Mouse (Mus musculus) ES-Bruce4 (cell line): ENCODE results near the gene Akap8.

Experiments used
- CTCF ChIP-seq: IDR thresholded peaks from one replicate; pipeline ENCODE4 v1.8.1; 2011; ENCODE audit warnings: low read depth, low read length
- POLR2A ChIP-seq: IDR thresholded peaks from one replicate; pipeline ENCODE4 v1.8.1; 2011; ENCODE audit warnings: low read length; ENCODE audit not compliant: insufficient read depth

GRCm38 (mm10) chr17:32351269-32351668 is 30.2 kb upstream of the Akap8 start:
- TF ChIP-seq CTCF (no peak), POLR2A (no peak)
